In genomic region chr19:34718963-34719362, GRCm38 (mm10) we compare ENCODE assay signal across 19 mouse cellular contexts. TPM values are rescaled to one million over a fixed set of nuclear protein-coding genes. Genes with fewer than 3 reads are reported as not detected.
DNase-seq lines count a peak whose midpoint lies in the region; ATAC-seq and TF ChIP-seq lines count a peak whose summit lies in the region.
"Had no signal": no experiment of that assay in that cellular context is flagged by ENCODE, and none has a peak within 500 bp of the region (broad histone marks: within the 10 kb centered on the region; RNA-seq: fewer than 3 reads in every experiment).

No protein-coding gene starts in this region.

- H3K27me3 ChIP-seq in kidney, embryonic 14.5 days (ENCODE audit: control insufficient read depth, insufficient read depth, low read length): no peaks in the 10 kb centered on the region
- H3K27me3 ChIP-seq in kidney, postnatal 0 days (ENCODE audit: insufficient read depth, low read length): no peaks in the 10 kb centered on the region
- H3K27me3 ChIP-seq: CH12.LX; embryonic facial prominence, embryonic 12.5 days; forebrain, embryonic 15.5 days; hindbrain, embryonic 13.5 days; Patski had no signal

- no peak overlapping the region for H3K4me3 ChIP-seq in kidney, embryonic 14.5 days (ENCODE audit: low read length)
- H3K4me3 ChIP-seq in kidney, postnatal 0 days (replicated peaks; ENCODE audit: low read depth, low read length): no peak overlapping the region
- H3K4me3 ChIP-seq: embryonic facial prominence, embryonic 12.5 days; forebrain, embryonic 15.5 days; heart, embryonic 10.5 days; hindbrain, embryonic 13.5 days had no signal

- no peak for TF ChIP-seq CTCF in kidney, postnatal 0 days (IDR thresholded peaks at IDR 0.05; ENCODE audit: low read depth)

- H3K4me2 ChIP-seq in kidney, embryonic 14.5 days (replicated peaks; ENCODE audit: low read depth, low read length): no peak overlapping the region
- no peak overlapping the region for H3K4me2 ChIP-seq in kidney, postnatal 0 days (ENCODE audit: low read length)
- H3K4me2 ChIP-seq: embryonic facial prominence, embryonic 12.5 days; forebrain, embryonic 15.5 days; hindbrain, embryonic 13.5 days had no signal

- H3K4me1 ChIP-seq in kidney, embryonic 14.5 days (ENCODE audit: control insufficient read depth, insufficient read depth, low read length): no peaks in the 10 kb centered on the region
- H3K4me1 ChIP-seq in kidney, postnatal 0 days (replicated peaks; ENCODE audit: insufficient read depth, low read length): peaks cover 6% of the 10 kb centered on the region; the same call in 1 of the 2 replicates
- H3K4me1 ChIP-seq: embryonic facial prominence, embryonic 12.5 days; forebrain, embryonic 15.5 days; hindbrain, embryonic 13.5 days had no signal

- no peak overlapping the region for H3K27ac ChIP-seq in kidney, embryonic 14.5 days (ENCODE audit: low read depth, low read length)
- peak overlapping the region; percentile 50; the same call in 1 of the 2 replicates for H3K27ac ChIP-seq in kidney, postnatal 0 days
- H3K27ac ChIP-seq: embryonic facial prominence, embryonic 12.5 days; forebrain, embryonic 15.5 days; heart, embryonic 10.5 days; hindbrain, embryonic 13.5 days had no signal

- no peaks in the 10 kb centered on the region for H3K9me3 ChIP-seq in kidney, embryonic 14.5 days (ENCODE audit: control insufficient read depth, low read length)
- H3K9me3 ChIP-seq in kidney, postnatal 0 days (replicated peaks; ENCODE audit: low read length): no peaks in the 10 kb centered on the region
- H3K9me3 ChIP-seq: embryonic facial prominence, embryonic 12.5 days; forebrain, embryonic 15.5 days; heart, embryonic 10.5 days; hindbrain, embryonic 13.5 days had no signal

- DNase-seq in kidney, adult 18-20 months: peak; percentile 53
- DNase-seq in kidney, adult 9 months: peak; percentile 69
- no peak for DNase-seq in kidney, postnatal 0 days (ENCODE audit: low spot score)
- DNase-seq in kidney, postnatal 36 days: peak; percentile 47 to 55
- no peak for DNase-seq in ovary, adult 18-20 months (ENCODE audit: low spot score)
- no peak for DNase-seq in adrenal gland, adult (ENCODE audit: inconsistent age in 2 of 2, low spot score in 1 of 2)
- DNase-seq: adrenal gland, postnatal 25 days; cerebellum, adult 8-10 months; cerebellum, postnatal 14 days; gastrocnemius, postnatal 36 days; heart, postnatal 14 days had no signal

- no peaks in the 10 kb centered on the region for H3K36me3 ChIP-seq in kidney, embryonic 14.5 days (ENCODE audit: control insufficient read depth, insufficient read depth, low read length)
- no peaks in the 10 kb centered on the region for H3K36me3 ChIP-seq in kidney, postnatal 0 days (ENCODE audit: insufficient read depth, low read length)
- H3K36me3 ChIP-seq: embryonic facial prominence, embryonic 12.5 days; forebrain, embryonic 15.5 days; heart, embryonic 10.5 days; hindbrain, embryonic 13.5 days had no signal

- no peak overlapping the region for H3K9ac ChIP-seq in kidney, embryonic 14.5 days (ENCODE audit: low read depth, low read length)
- no peak overlapping the region for H3K9ac ChIP-seq in kidney, postnatal 0 days (ENCODE audit: low read depth, low read length)
- H3K9ac ChIP-seq: embryonic facial prominence, embryonic 12.5 days; forebrain, embryonic 15.5 days; hindbrain, embryonic 13.5 days had no signal

- WGBS in kidney, embryonic 14.5 days: 87% methylated on average over 5 of the region's 5 CpGs
- 86% methylated on average over 5 of the region's 5 CpGs for WGBS in kidney, postnatal 0 days

- no peak for ATAC-seq in kidney, embryonic 14.5 days (ENCODE audit: low FRiP score, low TSS enrichment)
- ATAC-seq in kidney, postnatal 0 days (replicated peaks; ENCODE audit: low FRiP score, low read depth): peak; percentile 63; the same call in 1 of the 2 replicates
- ATAC-seq: activated CD4-positive, CD25-positive, alpha-beta regulatory T cell, adult 4 months; forebrain, embryonic 15.5 days had no signal

RNA-seq across cellular contexts. Expression of gene Slc16a12, which starts 28.1 kb away (rescaled TPM):
- polyA plus RNA-seq in kidney, embryonic 14.5 days (2014; fragmentation: Nextera tagmentation; extraction: Ambion mirVana): 2.7 and 7.4 TPM in 2 replicates
- 30.1 and 33.6 TPM in 2 replicates for polyA plus RNA-seq in kidney, postnatal 0 days (2015; fragmentation: Nextera tagmentation; extraction: Ambion mirVana)
- polyA plus RNA-seq: activated CD4-positive, CD25-positive, alpha-beta regulatory T cell, adult 4 months had no signal

Comparison
In these comparisons a context has a peak if more than half of its experiments do, and no peak if none do; other contexts are left out.
1. DNase-seq: peak in kidney, adult 18-20 months (single experiment), kidney, adult 9 months (single experiment) and kidney, postnatal 36 days (2 of 2); none in kidney, postnatal 0 days (single experiment), ovary, adult 18-20 months (single experiment) and adrenal gland, adult (0 of 2).